Mouse (Mus musculus) splenic B cell, adult 2 months (primary cell): ENCODE results near the gene Eomes.

Source experiments
- DNase-seq: peaks from one replicate; pipeline ENCODE4 v3.0.0-alpha.2; 2011; ENCODE audit warnings: low read depth, low spot score
- H3K27me3 ChIP-seq: 2 replicates; pipeline ENCODE4 v1.6.1; 2012; ENCODE audit warnings: mild to moderate bottlenecking, low read length, moderate library complexity, mixed read lengths; ENCODE audit not compliant: control insufficient read depth, poor library complexity, insufficient read depth, severe bottlenecking
- H3K36me3 ChIP-seq: 2 replicates; pipeline ENCODE4 v1.6.1; 2012; ENCODE audit warnings: mild to moderate bottlenecking, low read length, moderate library complexity, mixed read lengths; ENCODE audit not compliant: control insufficient read depth, poor library complexity, insufficient read depth, severe bottlenecking

Eomes gene

GRCm38 (mm10) chr9:118496952-118497351 is 18.9 kb downstream of the Eomes start:
- no peaks in the 10 kb centered on the region for H3K36me3 ChIP-seq
- no peak for DNase-seq
- no peaks in the 10 kb centered on the region for H3K27me3 ChIP-seq

DNA sequence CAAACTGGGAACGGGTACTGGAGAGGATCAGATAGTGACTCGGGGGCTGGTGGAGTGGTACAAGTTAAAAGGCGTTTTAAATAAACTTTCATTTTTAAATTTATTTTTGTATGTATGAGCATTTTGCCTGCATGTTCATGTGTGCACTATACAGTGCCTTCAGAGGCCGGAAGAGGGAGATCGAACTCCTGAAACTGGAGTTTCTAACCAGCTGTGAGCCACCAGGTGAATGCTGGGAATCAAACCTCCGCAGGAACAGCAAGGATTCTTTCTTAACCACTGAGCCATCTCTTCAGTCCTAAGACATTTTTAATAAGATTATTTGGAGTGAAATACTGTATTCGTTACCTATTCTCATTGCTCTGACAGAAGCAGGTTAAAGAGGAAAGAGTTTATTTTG is 20.0 kb downstream of the Eomes start:
- H3K36me3 ChIP-seq = no peaks in the 10 kb centered on the region

DNA sequence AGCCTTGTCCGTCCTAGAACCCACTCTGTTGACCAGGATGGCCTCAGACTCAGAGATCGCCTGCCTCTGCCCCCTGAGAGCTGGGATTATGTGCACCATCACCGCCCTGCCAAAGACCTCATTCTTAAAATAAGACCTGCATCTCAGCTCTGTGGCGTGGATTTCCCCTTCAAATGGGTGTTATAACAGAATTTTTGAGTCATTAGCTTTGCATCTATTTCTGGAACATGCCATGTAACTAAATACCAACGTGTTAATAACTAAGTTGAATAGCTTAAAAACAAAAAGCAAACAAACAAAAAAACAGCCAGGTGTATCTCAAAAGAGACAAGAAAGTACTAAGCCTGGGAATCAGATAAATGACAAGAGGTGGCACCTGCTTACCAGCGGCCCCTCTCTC is 23.0 kb downstream of the Eomes start:
- Histone ChIP-seq H3K27me3 (no peaks in the 10 kb centered on the region), H3K36me3 (no peaks in the 10 kb centered on the region)
- no peak for DNase-seq

More for the DNA sequence above, 20.0 kb downstream of the Eomes start:
- DNase-seq = no peak
- H3K27me3 ChIP-seq = no peaks in the 10 kb centered on the region

DNA sequence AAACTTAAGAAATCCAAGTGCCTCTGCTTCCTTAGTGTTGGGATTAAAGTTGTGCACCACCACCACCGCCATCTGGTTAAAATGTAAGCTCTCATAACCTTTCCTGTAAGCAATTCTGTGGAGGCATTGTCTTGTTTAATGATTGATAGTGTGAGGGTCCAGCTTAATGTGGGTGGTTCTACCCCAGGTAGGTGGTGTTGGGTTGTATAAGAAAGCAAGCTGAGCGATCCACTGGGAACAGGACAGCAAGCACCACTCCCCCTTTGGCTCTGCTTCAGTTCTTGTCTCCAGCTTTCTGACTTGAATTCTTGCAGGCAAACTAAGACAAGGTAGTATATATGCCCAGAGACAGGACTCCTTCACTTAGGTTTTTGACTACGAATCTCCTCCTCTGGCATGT is 26.6 kb downstream of the Eomes start:
- no peaks in the 10 kb centered on the region for H3K36me3 ChIP-seq
- no peak for DNase-seq
- H3K27me3 ChIP-seq = no peaks in the 10 kb centered on the region

- no peaks in the 10 kb centered on the region for H3K36me3 ChIP-seq
- DNase-seq = peak; percentile 84
Measured at GRCm38 (mm10) chr9:118506020-118506403, 28.0 kb downstream of the Eomes start, which contains the start of gene Golga4. Gene Golga4 (plus strand): TSS chr9:118506267.

GRCm38 (mm10) chr9:118506404-118507231 is 28.6 kb downstream of the Eomes start:
- peak; percentile 35 for DNase-seq
- no peaks in the 10 kb centered on the region for H3K36me3 ChIP-seq

More at GRCm38 (mm10) chr9:118506020-118506403, 28.0 kb downstream of the Eomes start, which contains the start of gene Golga4:
- no peaks in the 10 kb centered on the region for H3K27me3 ChIP-seq

GRCm38 (mm10) chr9:118507552-118507951 is 29.5 kb downstream of the Eomes start:
- no peaks in the 10 kb centered on the region for H3K27me3 ChIP-seq
- no peak for DNase-seq
- H3K36me3 ChIP-seq = no peaks in the 10 kb centered on the region

More at GRCm38 (mm10) chr9:118506404-118507231, 28.6 kb downstream of the Eomes start:
- H3K27me3 ChIP-seq = no peaks in the 10 kb centered on the region

- no peak for DNase-seq
- Histone ChIP-seq H3K36me3 (no peaks in the 10 kb centered on the region), H3K27me3 (no peaks in the 10 kb centered on the region)
Measured at GRCm38 (mm10) chr9:118508601-118509000, 30.6 kb downstream of the Eomes start.

- no peak for DNase-seq
- Histone ChIP-seq H3K36me3 (peaks cover 3% of the 10 kb centered on the region; the same call in 1 of the 2 replicates), H3K27me3 (no peaks in the 10 kb centered on the region; the same call in 1 of the 2 replicates)
Measured at GRCm38 (mm10) chr9:118510941-118511690, 33.1 kb downstream of the Eomes start.

DNA sequence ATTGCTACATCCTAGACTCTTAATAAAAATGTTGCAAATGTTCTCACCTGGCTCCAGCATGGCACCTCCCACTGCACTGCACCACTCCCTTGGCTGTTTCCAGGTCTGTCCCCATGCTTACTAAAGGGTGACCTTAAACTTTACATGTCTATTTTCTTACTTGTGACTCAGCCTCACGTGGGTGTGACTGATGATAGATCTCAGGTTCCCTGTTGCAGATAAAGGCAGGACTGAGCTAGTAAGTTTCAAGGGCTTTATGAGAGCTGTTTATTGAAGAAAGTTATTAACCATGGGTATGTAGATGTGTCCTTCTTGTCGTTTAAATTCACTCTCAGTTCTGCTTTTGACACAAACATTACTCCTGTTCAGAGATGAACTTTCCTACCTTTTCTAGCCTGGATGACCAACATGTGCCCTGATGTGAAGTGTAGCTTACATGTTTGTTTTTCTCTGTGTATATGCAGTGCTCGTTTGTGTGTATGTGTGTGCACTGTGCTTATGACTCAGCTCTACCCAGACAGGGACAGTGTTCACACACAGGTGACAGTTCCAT is 34.7 kb downstream of the Eomes start:
- H3K27me3 ChIP-seq = no peaks in the 10 kb centered on the region; the same call in 1 of the 2 replicates
- DNase-seq = peak; percentile 66
- peaks cover 3% of the 10 kb centered on the region; the same call in 1 of the 2 replicates for H3K36me3 ChIP-seq

DNA sequence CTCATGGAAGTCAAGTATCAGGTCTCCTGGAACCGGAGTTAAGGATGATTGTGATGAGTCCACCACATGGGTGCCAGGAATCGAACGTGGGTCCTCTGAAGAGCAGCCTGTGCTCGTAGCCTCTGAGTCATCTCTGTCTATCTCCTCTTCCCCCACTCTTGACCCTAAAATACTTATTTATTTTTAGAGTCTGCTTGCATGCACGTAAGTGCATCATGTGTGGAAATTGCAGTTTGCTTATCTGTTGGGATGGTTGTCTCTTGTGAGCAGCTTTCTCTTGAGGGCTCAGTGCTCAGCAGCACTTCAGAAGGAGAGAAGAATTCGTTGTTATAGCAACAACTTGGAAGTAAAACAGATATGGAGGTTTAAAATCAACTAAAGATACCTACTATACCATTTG is 37.5 kb downstream of the Eomes start:
- H3K27me3 ChIP-seq = no peaks in the 10 kb centered on the region; the same call in 1 of the 2 replicates
- H3K36me3 ChIP-seq = peaks cover 5% of the 10 kb centered on the region; the same call in 1 of the 2 replicates
- no peak for DNase-seq

- no peak for DNase-seq
- Histone ChIP-seq H3K36me3 (peaks cover 5% of the 10 kb centered on the region; the same call in 1 of the 2 replicates), H3K27me3 (no peaks in the 10 kb centered on the region; the same call in 1 of the 2 replicates)
Measured at GRCm38 (mm10) chr9:118516162-118516561, 38.1 kb downstream of the Eomes start.

GRCm38 (mm10) chr9:118517619-118518018 is 39.6 kb downstream of the Eomes start:
- peaks cover 7% of the 10 kb centered on the region for H3K36me3 ChIP-seq
- H3K27me3 ChIP-seq = no peaks in the 10 kb centered on the region; the same call in 1 of the 2 replicates
- no peak for DNase-seq

DNA sequence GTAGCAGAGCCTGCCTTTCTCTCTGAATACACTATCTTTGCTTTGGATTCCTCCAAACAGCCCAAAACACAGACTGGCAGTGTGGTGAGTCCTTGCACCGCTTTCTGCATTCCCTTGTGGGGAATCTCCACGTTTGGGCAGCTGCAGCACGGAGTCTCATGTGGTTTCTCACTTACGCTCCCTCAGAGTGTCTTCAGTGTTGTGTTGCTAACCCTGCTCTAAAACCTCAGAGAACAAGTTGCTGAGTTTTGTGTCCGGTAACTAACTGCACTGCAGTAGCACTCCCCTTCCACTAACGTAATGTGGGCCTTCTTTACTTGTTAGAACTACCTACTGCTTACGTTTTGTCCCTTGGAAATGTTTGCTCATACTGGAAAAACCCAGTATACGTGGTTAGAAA is 41.1 kb downstream of the Eomes start:
- Histone ChIP-seq H3K27me3 (no peaks in the 10 kb centered on the region; the same call in 1 of the 2 replicates), H3K36me3 (peaks cover 8% of the 10 kb centered on the region)
- no peak for DNase-seq
